Mouse (Mus musculus) gastrocnemius, postnatal 10 days (tissue): ENCODE data around the gene Osgepl1. TPM values are rescaled to one million over a fixed set of nuclear protein-coding genes. Genes with fewer than 3 reads are reported as not detected.
A peak's percentile ranks its signal among the peaks of the same experiment; 100 is the strongest.
"Not testable (repeated sequence)": the region's sequence is repeated elsewhere in the genome, so short reads cannot be mapped to it uniquely, and the experiment has no call there.

Experiments used
- DNase-seq: peaks from one replicate; pipeline ENCODE4 v3.0.0; 2021; ENCODE audit warnings: mixed read lengths
- long read RNA-seq, 2 experiments: library from polyadenylated mRNA; stranded (forward); transcript quantifications; one replicate each; pipeline ENCODE4 v2.0.0; 2021
- total RNA-seq, 2 experiments: library from RNA; stranded (reverse); gene quantifications; 2 replicates each; pipeline ENCODE4 v1.2.3; 2021

The Osgepl1 gene
- total RNA-seq, result 10 to 100 TPM; 16.7 to 18.4 TPM
- long read RNA-seq, experiment 1, full-length matches to known transcripts, result 15 of 19 reads
- long read RNA-seq, experiment 1, partial matches to known transcripts, result 1 of 19 reads
- long read RNA-seq, experiment 1, other reads (novel, unspliced or antisense), result 3 of 19 reads
- long read RNA-seq, experiment 2, transcript Osgepl1-201 (8 exons, 1,868 nt), result major isoform, 16 of 23 reads
- long read RNA-seq, experiment 2, partial matches to known transcripts, result 1 of 23 reads
- long read RNA-seq, experiment 2, other reads (novel, unspliced or antisense), result 5 of 23 reads

DNA sequence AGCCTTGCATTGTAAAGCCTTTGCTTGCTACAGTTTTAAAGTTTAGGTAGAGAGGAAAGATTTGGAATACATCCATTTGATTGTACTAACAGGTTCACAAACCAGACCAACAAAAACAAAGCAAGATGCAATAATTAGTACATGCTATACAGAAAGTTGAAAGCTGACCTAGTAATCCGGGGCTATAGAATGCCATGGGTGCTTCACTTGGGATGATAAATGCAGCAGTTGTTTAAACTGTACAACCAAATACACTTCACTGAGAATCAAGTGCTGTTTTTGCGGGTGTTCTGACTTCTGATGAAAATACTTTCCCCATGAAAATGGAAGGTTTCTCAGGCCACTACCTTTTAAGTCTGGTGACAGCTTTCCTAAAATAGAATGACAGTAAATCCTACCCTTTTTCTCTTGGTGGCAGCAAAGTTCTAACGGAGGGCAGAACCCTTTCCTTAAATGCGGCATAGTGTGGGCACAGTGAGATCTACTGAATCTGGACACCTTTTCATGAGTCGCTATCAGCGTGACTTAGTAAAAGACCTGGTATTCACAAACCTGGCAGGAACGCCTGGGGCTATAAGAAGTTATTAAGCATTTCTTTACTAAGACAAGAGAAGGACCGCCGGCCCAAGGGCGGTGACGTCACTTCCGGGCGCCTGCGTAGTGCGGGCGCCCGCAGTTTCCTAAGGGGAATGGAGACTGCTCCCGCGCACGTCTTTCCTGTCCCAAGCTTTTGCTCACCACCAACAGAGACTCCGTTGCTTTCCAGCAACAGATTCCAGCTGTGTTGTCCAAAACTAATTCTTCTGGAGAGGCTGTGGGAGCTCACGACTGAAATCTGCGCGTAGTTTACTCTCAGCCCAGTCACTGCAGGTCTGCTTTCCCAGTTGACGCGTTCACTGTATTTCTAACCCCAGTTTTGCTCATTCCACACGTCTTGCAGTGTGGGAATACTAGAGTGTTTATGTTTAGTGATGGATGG is at the start of gene Osgepl1:
Osgepl1 (plus strand) TSS at position 636 of the 979 bp plus-strand sequence.
- peak; percentile 88 for DNase-seq

DNA sequence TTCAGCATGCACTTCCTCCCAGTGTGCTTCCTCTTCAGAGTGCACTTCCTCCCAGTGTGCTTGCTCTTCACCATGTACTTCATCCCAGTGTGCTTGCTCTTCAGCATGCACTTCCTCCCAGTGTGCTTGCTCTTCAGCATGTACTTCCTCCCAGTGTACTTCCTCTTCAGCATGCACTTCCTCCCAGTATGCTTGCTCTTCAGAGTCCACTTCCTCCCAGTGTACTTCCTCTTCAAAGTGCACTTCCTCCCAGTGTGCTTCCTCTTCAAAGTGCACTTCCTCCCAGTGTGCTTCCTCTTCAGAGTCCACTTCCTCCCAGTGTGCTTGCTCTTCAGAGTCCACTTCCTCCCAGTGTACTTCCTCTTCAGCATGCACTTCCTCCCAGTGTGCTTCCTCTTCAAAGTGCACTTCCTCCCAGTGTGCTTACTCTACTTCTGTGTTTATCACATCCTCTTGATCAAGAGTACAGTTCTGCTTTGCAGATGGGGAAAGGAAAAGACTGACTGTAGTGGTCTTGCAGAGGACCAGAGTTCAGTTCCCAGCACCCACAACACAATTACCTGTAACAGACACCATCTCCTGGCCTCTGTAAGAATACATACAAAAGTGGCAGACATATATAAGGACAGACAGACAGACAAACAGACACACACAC is 48.3 kb upstream of the Osgepl1 start:
- not testable (repeated sequence) for DNase-seq

DNA sequence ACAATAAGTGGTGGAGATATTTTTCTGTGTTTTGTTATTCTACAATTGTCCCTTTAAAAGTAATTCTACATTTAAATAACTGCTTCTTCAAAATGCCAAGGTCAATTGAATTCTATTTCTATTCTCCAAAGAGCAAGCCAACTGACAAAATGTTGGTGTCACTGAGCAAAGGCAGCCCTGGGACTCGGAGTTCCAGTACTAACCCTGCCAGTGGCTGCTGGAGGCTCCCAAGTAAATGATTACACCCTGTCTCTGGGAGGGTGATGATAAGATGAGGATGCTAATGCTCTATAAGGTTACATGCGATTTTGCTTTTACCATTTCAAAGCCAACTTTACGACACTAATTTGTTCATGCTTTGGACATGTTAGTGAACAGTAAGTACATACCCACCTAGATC is 43.5 kb upstream of the Osgepl1 start:
- no peak for DNase-seq

DNA sequence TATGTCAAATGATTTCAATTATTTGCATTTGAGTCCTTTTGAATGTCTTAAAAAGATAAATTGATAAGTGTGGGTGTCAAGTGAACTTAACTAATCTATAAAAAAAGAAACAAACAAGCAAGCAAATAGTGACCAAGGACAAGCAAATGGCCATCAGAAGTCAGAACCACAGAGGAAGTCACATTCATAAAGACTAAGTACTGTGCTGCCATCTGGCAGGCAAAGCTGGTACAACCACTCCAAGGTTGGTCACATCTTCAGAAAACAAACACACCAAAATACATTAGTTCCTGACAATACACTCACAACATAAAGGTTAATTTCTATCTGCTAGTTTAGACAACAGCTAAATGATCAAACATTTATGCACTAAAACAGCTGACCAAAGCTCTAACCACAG is 40.8 kb upstream of the Osgepl1 start:
- peak; percentile 31 for DNase-seq

DNA sequence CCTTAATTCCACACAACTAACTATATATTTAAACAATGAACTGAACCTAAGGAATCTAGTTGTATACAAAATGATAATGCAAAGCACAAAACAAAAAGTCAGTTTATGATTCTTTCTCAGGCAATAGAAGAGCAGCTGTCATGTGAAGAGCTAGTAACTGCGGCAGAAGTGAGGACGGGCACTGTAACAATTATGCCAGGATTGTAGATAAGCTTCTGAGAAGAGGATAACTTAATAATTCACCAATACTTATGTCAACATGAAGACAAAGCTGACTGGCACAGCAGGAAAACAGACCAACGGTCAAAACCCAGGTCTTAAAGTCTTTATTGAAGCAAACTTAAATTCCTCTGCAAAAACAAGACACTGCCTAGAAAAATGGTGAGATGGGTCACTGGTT is 22.2 kb upstream of the Osgepl1 start:
- no peak for DNase-seq

DNA sequence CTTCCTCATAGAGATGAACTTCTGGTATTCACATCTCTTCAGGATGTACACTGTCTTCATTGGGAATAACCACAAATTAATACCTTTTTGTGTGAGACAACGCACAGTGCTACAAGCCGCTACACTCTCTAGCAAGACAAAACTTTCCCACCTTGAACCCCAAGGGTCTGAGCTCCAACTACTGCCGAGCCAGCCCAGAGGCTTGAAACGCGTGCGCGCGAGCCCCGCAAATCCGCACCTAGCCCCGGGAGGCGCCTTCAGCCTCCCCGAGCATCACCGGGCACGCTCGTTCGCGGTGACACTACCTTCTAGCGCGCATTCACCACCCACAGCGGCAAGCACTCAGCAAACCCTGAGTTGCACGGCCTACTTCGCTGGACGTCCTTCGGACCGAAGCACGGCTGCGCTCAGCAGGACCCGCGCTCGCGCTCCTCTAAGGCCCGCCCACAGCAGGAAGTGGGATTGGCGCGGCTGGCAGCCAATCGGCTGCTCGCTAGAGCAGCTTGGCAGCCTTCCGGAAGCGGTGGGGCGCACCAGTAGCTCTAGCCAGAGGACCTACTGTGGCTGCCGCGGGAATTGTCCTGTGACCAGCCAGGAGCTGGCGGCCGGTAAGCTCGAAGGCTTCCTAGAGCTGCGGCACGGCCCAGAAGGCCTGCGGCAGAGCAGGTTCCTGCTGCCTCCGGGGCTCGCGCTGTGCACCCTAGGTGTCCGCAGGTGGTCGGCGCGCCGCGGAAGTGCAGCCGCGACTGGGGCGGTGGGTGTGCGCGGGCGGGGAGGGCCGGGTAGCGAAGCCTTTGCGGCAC is 16.6 kb upstream of the Osgepl1 start, which contains the start of the genes Pms1, Ormdl1 and Gm28778:
Pms1 (minus strand) TSS at position 438 of the 803 bp plus-strand sequence.
Ormdl1 (plus strand) TSS at position 515 of the 803 bp plus-strand sequence.
Gm28778 (plus strand) TSS at position 531 of the 803 bp plus-strand sequence.
- DNase-seq, result peak; percentile 95

DNA sequence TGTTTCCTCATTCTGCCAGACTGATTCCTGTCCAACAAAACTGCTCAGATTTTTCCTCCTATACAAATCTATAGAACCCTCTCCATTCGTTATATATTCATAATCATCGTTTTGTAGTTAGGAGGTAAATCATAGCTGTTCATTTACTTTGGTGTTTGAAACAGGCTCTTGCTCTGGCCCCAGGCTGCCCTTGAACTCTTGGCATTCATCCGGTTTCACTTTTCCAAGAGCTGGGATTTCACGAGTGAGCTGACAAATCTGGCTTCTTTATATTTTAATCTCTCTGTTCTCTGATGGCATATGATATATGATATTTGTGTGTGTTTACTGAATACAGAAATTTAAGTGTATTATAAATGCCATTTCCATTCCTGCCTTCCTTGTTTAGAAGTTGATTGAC is 12.9 kb upstream of the Osgepl1 start:
- no peak for DNase-seq

DNA sequence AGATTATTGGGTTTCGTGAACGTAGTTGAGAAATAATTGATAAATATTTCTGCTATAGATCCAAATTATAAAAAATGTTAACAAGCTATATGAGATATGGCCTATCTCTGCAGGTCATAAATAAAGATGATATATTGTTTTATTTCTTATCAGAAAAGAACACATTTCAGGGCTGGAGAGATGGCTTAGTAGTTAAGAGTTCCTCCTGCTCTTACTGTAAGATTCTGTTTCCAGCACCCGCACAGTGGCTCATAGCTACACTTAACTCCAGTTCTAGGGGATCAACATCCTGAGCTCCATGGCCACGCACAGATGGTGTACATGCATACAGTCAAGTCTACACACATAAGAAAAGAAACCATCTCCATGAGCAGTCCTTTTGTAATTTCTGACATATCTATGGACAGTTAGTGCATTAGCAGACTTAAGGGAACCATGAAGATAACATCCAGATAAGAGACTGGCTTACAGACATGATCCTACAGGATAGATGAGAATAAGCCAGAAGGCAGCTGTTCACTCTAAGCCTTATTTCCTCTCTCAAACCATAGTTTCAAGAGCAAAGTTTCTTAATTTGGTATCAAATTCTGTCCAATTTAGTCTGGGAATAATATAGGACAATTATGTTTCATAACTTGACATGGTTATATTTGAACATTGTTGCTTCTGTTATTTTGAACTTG is 8.4 kb downstream of the Osgepl1 start:
- no peak for DNase-seq

DNA sequence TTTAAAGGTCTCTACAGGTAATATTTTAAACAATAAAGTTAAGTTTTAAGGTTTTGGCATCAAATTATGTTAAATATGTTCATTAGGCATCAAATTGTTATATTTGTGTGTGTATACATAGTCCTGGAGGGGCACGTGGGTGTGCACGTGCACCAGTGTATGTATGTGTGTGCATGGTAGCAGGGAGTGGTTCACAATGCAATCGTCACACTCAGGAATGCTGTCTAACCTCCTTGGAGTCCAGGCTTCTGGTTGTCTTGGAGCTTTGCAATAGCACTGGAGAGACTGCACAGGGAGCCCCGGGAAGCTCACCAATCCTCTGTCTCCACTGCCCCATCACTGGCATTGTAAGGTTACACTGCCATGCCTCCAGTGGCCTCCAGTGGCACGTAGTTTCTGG is 9.8 kb downstream of the Osgepl1 start:
- no peak for DNase-seq

DNA sequence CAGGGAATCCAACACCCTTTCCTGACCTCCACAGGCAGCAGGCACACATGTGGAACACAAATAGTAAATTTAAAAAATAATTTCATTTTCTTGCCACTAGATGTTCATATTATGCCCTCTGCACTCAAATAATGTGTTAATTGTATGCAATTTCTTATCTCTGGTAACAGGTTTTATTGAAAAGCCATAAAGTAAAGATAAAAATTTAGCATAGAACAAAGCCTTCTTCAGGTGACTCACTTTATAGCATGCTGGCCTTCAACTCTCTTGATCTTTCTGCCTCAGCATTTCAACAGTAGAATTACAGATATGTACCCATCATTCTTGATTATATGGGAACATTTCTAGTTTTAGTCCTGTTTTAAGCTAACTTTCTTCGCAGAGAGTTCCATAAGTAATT is 10.9 kb downstream of the Osgepl1 start:
- DNase-seq, result no peak

DNA sequence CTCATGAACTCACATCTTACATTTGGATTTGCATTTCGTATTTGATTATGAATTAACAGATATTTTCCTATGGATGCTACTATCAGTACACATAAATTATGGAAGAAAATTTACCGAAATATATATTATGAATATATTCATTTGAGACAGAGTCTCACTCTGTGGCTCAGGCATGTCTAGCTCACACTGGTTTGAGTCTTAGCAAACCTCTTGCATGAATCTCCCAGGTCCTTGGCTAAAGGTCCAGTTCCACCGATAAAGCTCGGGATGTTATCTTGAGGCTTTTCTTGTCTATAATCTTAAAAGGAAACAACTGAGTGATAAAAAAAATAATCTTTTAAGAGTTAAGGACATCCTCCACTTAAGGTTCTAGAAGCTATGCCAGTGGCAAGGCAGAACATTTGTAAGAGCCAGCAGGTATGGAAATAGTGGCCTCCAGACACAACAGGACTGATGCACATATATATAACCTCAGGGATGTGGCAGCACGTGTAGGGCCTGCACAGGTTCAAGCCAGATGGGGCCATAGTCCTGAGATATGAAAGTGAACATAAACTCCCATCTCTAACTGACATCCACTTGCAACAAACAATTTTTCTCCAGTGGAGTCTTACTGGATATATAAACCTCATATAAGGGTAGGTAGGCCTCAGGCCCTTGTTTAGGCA is 11.5 kb downstream of the Osgepl1 start:
- no peak for DNase-seq

DNA sequence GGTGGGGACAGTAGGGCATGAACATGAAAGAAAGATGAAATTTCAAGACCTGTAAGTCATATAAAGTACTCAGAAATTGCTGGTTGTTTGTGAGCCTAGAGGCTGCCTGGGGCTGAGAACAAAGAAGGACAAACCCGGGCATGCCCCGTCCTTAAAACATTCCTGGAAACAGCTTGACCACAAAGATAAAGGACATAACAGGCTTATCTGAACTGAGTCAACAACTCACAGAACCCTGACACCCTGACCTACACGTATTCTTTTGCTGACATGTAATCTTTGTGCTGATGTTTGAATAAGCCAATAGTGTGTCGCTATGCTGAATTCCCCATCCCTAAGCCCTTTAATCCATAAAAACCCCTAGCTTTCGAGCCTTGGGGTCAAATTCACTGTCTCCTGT is 20.1 kb downstream of the Osgepl1 start:
- DNase-seq, result not testable (repeated sequence)

DNA sequence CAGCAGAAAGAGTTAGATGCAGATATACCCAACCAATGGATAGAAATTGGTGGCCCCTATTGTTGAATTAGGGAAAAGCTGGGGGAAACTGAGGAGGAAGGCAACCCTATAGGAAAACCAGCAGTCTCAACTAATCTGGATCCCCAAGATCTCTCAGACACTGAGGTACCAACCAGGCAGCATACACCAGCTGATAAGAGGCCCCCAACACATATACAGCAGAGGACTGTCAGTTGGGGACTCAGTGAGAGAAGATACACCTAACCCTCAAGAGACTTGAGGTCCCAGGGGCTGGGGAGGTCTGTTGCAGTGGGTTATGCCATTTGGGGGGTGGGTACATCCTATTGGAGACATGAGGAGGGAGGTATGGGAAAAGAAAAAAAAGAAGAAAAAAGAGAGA is 22.0 kb downstream of the Osgepl1 start:
- no peak for DNase-seq

DNA sequence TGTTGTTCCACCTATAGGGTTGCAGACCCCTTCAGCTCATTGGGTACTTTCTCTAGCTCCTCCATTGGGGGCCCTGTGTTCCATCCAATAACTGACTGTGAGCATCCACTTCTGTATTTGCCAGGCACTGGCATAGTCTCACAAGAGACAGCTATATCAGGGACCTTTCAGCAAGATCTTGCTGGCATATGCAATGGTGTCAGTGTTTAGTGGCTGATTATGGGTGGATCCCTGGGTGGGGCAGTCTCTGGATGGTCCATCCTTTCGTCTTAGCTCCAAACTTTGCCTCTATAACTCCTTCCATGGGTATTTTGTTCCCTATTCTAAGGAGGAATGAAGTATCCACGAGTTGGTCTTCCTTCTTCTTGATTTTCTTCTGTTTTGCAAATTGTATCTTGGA is 24.0 kb downstream of the Osgepl1 start:
- DNase-seq, result not testable (repeated sequence)

DNA sequence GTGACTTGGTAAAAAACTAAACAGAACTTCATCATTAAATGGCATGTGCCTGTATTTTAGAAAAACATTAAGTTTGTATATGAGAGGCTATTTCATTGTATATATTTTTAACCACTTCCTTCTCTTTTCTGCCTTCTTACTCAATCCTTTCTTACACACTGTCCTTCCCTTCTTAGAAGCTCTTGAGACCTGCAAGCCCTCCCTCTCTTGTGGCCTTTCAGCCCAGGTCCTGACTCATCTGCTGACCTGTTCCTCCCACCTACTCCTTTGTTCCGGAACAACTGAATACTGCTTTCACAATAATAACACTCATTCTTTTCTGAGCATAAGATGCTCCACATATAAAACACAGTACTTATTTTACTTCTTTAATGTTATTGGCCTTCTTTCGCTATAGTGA is 27.6 kb downstream of the Osgepl1 start:
- no peak for DNase-seq

DNA sequence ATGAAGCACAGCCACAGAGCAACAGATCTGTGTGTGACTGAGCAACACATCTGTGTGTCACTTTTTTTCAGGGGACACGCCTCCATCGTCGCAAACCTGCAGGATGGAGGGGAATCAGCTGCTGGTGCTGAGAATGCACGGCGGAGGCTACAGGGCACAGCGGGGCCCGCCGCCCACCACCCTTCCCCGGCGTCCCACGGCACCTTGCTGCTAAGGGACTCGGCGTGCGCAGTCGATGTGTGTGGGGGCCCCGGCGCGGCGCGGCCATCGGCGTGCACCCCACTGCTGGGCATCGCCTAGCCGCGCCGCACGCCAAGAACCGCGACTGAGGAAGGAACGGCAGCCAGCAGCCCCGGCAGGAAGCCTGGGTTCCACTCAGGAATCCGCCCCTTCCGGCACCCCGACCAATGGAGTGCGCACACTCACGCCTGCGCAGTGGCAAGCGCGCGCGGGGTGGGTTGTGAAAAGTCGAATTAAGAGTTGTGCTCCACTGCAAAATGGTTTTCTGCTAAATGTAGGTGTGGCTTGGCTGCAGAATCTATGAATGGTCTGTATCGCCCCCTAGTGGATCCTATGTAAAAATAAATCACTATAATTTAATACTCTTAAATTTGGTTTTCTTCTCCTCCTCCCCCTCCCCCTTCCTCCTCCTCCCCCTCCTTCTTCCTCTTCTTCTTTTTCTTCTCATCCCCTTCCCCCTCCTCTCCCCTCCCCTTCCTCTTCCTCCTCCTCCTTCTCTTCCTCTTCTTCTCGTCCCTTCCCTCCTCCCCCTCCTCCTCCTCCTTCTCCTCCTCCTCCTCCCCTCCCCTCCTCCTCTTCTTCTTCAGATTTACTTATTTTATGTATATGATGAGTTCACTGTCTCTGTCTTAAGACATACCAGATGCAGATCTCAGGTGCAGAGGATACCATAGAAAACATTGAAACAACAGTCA is 39.2 kb downstream of the Osgepl1 start, which contains the start of the genes Asdurf, Gm28551 and Asnsd1:
Asdurf (minus strand) TSS at position 293 of the 935 bp plus-strand sequence.
Gm28551 (minus strand) TSS at position 341 of the 935 bp plus-strand sequence.
Asnsd1 (minus strand) TSS at position 426 of the 935 bp plus-strand sequence.
- peak; percentile 96 for DNase-seq

DNA sequence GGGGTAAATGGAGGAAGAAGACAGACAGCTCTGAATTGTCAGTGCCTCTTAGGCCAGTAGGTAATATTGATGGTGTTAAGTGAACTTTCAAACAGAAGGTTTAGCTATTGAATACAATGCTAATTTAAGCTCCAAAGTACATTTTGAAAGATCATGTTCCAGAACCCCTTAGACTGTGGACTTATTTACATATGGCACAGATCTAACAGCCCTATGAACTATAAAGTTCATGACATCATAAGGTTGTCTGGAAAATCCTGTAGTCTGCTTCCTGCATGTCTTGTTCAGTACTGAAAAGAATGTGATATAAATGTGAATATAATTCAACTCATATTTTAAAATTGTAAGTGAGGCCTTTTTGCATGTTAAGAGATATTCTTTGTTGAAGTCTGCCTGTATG is 45.6 kb downstream of the Osgepl1 start:
- no peak for DNase-seq
